Mouse (Mus musculus) adrenal gland, postnatal 4 days (tissue): ENCODE data around the gene Mtmr14. TPM values are rescaled to one million over a fixed set of nuclear protein-coding genes. Genes with fewer than 3 reads are reported as not detected.

Source experiments
- DNase-seq, 2 experiments: peaks; one replicate each; pipeline ENCODE4 v3.0.0; 2021 to 2022; ENCODE audit warnings: low spot score in 2 of 2, mixed read lengths in 2 of 2
- total RNA-seq, 2 experiments: library from RNA; stranded (reverse); gene quantifications; 2 replicates each; pipeline ENCODE4 v1.2.3; 2021

The Mtmr14 gene
- total RNA-seq, 2 experiments from 2014 or later = 25.8 to 26.2 TPM

DNA sequence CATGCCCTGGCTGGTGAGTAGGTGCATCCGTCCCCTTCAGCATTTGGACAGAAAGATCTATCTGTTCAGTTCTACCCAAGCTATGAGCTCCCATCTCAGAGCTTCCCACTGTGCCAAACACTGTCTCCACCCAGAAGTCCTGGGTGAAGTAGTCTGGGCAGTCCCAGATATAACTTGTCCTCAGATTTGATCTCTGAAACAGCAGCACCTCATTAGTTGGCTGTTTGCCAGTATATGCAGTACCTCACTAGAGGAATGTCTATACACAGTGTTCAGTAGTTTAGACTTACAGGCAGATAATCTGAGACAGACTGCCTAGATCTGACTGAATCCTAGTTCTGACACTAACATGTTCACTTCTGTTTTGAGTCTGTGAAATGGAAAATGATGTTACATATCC is 91.8 kb downstream of the Mtmr14 start:
- DNase-seq = no peak

DNA sequence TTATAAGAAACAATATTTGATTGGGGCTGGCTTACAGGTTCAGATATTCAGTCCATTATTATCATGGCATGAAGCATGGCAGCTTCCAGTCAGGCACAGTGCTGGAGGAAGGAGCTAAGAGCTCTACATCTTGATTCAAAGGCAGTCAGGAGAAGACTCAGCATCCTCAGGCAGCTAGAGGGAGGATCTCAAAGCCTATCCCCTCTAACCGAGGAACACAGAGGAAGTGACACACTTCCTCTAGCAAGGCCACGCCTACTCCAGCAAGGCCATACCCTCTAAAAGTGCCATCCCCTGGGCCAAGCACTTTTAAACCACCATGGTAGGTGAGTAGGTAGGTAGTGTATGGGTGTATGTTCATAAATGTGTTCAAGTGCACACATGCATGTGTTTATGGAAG is 92.9 kb downstream of the Mtmr14 start:
- DNase-seq = no peak

Other genes starting within 250 kb of the Mtmr14 start
- 10 to 100 TPM; 39.6 to 43.4 TPM for gene Thumpd3, start 191.6 kb upstream of the Mtmr14 start, total RNA-seq
- gene Setd5, start 160.5 kb upstream of the Mtmr14 start, total RNA-seq = 100 to 1,000 TPM; 148 to 151 TPM
- gene Lhfpl4, start 42.5 kb upstream of the Mtmr14 start, total RNA-seq = 1 to 10 TPM; 8.1 to 8.8 TPM
- gene Cpne9, start 44.5 kb downstream of the Mtmr14 start, total RNA-seq = under 1 TPM; 0.45 to 0.62 TPM
- gene Brpf1, start 69.3 kb downstream of the Mtmr14 start, total RNA-seq = 10 to 100 TPM; 40.6 to 46.3 TPM
- gene Ogg1, start 89.1 kb downstream of the Mtmr14 start, total RNA-seq = 10 to 100 TPM; 14.5 to 18.7 TPM
- 10 to 100 TPM; 54.2 to 58.7 TPM for gene Camk1, start 106.1 kb downstream of the Mtmr14 start, total RNA-seq
- 10 to 100 TPM; 41.3 to 44.6 TPM for gene Tada3, start 140.0 kb downstream of the Mtmr14 start, total RNA-seq
- 100 to 1,000 TPM; 206 to 214 TPM for gene Arpc4, start 140.3 kb downstream of the Mtmr14 start, total RNA-seq
- gene Ttll3, start 151.4 kb downstream of the Mtmr14 start, total RNA-seq = 1 to 10 TPM; 6.9 to 7.7 TPM
- gene Rpusd3, start 181.5 kb downstream of the Mtmr14 start, total RNA-seq = 10 to 100 TPM; 13.9 to 14.7 TPM
- 10 to 100 TPM; 49.8 to 62.1 TPM for gene Cidec, start 197.9 kb downstream of the Mtmr14 start, total RNA-seq
- 10 to 100 TPM; 47.8 to 49.2 TPM for gene Jagn1, start 204.7 kb downstream of the Mtmr14 start, total RNA-seq
- gene Il17re, start 220.6 kb downstream of the Mtmr14 start, total RNA-seq = 1 to 10 TPM in 1 of 2 experiments, under 1 TPM in 1; 0.90 to 2.5 TPM
- 10 to 100 TPM; 22.7 to 25.4 TPM for gene Il17rc, start 233.6 kb downstream of the Mtmr14 start, total RNA-seq
- 10 to 100 TPM; 40.6 to 44.1 TPM for gene Creld1, start 245.5 kb downstream of the Mtmr14 start, total RNA-seq